Mouse (Mus musculus): ENCODE results near the gene Ciao2a.

DNA sequence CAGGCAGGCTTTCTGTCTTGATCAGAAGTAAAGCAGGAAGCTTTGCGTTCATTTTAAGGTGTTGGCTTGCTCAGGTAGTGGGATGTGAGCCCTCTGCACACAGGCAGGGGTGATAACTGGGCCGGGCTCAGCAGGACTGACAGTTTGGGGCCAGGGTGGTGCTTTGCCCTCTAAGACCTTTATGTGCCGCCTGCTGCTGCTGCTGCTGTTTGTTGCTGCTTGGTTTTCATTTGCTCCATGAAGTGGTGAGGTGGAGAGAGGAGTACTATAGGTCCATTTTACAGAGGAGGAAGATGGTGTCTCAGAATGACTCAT is 56.2 kb downstream of the Ciao2a start:
- TF ChIP-seq POLR2A (IDR thresholded peaks at IDR 0.05; ENCODE audit: extremely low read depth, insufficient read depth, low read length) (no peak), CTCF (IDR thresholded peaks at IDR 0.05; ENCODE audit: extremely low read depth, insufficient read depth, low read length) (no peak)

All from cortical plate, adult 2 months (tissue).